Mouse (Mus musculus) right cerebral cortex, postnatal 4 days (tissue): Measurements from ENCODE around the gene Ahdc1.
A peak's percentile ranks its signal among the peaks of the same experiment; 100 is the strongest.
"Not testable (repeated sequence)": the region's sequence is repeated elsewhere in the genome, so short reads cannot be mapped to it uniquely, and the experiment has no call there.

Experiments
- DNase-seq: peaks from one replicate; pipeline ENCODE4 v3.0.0-alpha.2; 2022

Gene Ahdc1

DNA sequence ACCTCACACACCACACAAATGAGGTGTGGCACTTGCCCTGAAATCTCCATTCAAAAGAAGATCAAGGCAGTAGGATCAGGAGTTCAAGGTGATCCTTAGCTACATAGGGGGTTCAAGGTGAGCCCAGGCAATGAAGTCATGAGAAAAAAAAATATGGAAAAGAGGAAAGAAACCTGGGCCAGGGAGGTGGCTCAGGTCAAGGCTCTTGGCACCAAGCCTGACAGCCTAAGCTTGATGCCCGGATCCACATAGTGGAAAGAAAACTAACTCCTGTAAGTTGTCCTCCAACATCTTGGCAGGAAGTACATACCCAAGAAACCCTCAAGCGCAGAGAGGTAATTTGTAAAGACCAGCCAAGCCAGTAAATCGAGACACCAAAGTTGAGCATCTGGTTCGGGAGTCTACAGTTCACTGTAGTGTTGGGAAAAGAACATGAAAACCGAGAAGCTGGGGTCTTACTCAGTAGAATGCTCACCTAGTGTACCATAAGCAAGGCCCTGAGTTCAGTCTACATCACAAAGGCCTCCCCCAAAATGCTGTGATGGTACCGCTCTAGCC, 71.2 kb downstream of the Ahdc1 start:
- DNase-seq = no peak

DNA sequence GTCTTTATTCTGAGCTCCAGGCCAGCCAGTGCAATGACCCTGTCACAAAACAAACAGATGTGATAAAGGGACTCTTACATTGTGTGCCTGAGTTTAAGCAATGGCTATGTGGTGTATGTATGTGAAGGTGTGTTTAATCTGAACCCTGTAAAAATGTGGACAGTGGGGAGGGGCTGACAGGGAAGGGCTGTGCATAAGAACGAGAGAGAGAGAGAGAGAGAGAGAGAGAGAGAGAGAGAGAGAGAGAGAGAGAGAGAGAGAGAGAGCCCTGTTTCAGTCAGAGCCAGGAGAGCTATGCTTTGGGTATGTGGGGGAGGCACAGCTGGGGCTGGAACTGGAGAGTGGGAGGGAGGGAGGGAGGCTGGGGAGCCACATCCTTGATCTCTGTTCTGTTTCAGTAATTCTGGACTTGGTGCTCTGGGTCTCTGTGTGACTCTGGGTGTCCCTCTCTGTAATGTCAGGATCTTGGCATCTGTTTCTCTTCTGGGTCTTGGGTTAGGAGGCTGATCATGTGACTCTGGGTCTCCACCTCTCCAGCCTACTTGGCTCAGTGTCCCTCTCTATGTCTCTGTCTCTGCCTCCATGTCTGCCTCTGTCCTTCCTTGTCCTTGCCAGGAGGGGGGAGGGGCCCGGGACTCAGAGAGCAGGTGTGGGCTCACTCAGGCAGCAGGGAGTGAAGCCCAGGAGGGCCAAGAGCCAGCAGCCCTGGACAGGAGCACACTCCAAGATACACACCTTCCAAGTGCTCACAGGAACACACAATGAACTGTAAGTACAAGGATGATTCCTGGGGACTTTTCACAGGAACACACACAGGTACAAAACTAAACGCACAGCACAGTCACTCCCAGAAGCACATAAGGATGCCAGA, 73.2 kb downstream of the Ahdc1 start:
- DNase-seq = no peak

GRCm38 (mm10) chr4:133085011-133085782, 74.1 kb downstream of the Ahdc1 start:
- DNase-seq = peak; percentile 71

DNA sequence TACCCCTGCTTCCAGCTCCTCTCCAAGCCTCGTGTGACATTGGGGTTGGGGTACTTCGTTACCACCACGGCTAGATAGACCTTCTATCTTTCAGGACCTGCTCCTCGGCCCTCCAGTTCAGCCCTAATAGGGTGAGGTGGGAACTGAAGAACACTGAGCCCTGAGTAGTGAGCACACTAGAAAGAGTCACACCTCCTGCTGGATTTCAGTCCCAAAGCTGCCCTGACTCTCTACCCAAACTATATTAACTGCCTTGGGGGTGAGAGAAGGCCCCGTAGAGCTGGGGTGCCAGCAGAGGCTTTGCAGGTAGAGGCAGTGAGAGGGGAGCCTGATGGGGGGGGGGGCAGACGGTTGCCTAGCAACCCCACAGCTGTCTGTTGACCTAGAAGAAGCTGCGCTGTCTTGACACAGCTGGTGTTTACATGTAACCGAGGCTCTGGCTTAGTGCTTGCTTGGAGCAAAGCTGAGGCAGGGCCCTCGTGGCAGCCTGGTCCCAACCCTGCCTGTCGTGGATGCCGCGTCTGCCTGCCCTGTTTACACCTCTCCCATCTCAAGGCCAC, 74.8 kb downstream of the Ahdc1 start:
- DNase-seq = no peak

DNA sequence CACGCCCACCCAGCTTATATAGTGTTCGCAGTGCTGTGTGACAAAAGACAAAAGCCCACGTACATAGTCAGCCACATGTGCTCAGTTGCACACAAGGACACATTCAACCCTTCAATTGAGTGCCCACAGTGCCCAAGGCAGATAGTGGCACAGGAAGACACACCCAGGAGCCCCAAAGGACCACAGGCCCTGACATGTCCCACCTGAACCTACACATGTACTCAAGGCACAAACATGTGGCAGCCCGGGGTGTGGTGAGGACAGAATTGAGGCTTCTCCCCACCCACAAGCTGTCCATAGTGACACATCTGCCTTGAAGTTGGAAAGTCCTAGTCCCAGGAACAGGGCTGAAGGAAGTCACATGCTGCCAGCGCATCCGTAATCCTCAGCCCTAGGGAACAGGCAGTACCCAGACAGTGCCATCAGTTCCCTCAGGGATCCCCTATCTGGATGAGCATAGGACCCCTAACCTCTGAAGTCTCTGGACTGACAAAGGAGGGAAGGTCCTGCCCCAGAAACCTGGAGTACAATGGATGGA, 76.2 kb downstream of the Ahdc1 start:
- DNase-seq = no peak

- DNase-seq = no peak
Observed at GRCm38 (mm10) chr4:133087835-133088234, 76.8 kb downstream of the Ahdc1 start.

DNA sequence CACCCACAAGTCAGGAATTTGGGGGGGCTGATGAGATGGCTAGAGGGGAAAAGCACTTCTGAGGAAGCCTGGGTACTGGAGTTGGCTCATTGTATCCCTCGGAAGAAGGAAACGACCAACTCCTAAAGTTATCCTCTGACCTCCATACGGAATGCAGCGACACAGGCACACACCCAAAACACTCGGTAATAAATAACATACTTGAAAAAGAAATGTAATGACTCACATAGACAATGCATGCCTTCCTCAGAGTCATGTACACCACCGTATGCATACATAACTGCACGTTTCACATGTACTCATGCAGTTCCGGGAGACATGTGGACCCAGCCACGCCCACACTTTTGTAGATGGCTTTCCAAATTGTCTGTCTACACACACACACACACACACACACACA, 78.3 kb downstream of the Ahdc1 start:
- no peak for DNase-seq

- no peak for DNase-seq
Observed at GRCm38 (mm10) chr4:133089802-133090201, 78.7 kb downstream of the Ahdc1 start.

DNA sequence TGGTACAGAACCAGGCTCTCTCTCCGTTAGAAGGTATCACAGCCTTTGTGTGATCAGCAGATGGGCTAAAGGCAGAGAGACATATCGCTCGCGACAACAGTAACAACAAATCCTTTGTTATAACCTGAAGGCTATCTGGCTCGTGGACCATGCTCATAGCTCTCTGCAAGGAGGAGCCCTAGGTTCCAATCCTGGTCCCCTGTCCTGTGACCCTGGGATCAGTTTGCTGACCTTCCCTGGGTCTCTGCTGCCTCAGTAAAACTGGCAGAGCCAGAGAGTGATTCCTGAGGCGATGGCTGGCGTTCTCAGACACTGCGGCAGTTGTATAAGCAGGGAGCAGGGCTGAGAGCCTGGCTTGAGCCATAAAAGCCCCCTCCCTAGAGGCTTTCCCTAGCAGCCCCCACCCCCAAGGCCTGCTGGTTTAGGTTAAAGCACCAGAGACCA, 79.2 kb downstream of the Ahdc1 start:
- no peak for DNase-seq

- DNase-seq = peak; percentile 79
Observed at GRCm38 (mm10) chr4:133090720-133091458, 79.8 kb downstream of the Ahdc1 start.

DNA sequence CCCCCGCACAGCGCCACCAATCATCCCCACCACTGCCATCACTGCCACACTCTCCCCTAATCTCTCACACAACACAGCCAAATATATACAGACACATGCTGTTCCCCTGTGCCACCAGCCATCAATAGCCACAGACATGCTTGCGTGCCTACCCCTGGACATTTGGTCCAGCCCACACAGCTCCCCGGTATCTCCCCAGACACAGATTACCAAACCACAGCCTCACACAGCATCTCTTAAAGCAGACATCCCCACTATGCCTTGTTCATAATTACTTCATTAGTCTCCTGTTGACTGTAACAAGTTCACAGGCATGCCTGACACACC, 80.4 kb downstream of the Ahdc1 start:
- DNase-seq = no peak

DNA sequence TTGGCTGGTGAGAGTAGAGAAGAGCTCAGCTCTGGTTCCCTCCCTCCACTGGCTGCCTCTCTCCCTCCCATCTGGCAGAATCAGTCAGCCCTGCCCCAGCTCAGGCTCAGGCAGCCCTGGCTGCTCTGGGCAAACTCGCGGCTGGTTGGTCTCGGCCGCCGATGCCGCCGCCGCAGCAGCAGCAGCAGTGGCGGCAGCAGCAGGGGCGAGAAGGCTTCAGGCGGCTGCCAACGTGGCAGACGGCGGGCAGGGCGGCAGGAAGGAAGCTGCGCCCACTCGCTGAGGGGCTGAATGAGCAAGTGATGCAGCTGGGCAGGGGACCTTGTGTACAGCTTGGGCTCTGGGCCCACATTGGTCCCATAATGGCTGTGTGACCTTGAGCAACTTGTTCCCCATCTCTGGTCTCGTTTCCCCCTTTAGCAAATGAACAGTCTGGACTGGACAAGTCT, 81.4 kb downstream of the Ahdc1 start:
- no peak for DNase-seq

DNA sequence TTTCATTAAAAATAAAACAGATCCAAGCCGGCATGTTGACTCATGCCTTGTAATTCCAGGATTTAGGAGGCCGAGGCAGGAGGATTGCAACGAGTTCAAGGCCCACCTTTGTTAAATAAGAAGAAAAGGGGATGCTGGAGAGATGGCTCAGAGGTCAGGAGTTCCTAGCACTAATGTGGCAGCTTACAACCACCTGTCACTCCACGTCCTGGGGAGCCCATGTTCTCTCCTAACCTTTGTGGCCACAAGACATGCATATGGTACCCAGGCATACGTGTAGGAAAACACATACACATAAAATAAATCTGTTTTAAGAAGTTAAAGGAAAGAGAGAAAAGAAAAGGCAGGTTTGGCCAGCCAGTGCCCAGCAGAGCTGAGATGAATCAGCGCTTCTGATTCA, 82.0 kb downstream of the Ahdc1 start:
- DNase-seq = no peak

DNA sequence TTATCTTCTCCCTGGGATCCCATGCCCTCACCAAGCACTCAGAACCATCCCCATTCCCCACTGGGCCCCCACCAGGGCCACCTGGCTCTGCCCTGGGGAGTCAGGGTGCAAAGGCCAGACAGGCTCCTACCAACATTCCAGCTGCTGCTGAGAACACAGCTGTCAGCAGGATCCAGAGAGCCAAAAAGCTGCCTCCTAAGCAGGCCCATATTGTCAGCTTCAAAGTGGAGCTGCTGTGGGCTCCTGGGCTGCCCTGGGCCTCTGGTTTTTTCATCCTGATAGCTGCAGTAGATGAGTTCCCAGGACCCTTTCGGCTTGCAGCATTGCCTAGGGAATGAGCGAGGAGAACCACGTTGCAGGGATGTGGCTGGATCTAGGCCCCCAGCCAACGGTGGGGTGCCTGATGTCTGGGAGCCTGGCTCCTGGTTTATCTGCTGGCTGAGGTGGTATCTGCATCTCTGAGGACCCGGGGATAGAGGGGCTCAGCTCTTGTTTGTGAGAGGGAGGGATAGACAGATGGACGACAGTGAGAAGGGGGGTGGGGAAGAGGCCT, 82.5 kb downstream of the Ahdc1 start:
- no peak for DNase-seq

DNA sequence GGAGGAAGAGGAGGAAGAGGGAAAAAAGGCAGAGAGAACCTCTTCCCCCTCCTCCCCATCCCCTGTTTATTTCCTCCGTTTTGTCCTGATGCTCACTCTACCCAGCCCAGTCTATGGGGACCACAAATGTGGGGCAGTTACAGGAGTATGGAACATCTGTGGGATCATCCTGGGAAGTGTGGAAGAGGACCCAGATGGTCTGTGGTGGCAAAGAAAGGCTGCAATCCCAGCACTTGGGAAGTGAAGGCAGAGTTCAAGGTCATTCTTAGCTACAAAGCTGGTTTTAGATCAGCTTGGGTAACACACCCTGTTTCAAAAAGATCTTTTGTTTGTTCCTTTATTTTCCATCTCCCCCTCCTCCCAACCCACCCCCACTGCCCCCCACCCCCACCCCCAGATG, 83.2 kb downstream of the Ahdc1 start:
- no peak for DNase-seq

DNA sequence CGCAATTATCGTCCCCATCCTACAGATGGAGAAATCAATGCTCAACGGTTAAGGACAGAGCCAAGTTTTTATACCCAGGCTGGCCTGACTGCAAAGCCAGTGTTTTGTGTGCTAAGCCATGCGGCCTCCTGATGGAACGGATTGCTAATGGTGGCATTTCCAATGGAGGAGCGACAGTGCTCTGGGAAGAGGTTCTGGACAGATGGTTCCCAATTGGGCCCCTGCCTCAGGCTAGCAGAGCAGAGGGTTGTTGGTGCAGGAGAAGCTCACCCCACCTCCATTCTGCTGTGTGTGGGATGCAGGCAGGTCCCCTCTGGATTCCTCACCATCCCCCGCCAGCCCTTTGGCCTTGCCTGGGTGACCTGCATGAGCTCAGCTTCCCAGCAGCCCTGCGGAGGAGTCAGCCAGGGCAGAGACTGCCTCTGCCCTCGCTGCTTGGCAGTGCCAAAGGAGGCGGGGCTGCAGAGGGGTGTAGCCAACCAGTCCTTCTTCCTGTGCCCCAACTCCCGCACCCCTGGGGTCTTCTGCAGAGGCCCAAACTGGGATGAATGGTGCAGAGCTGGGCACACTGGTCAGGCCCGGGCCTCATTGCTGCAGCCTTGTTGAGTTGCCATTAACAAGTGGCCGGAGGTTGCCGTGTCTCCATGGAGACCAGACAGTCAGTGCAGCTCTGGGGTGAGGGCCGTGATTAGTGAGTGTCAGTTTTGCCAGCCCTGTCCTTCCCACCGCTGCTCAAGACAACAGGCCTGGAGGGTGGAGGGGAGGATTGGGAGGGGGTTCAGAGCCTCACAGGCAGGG, 84.1 kb downstream of the Ahdc1 start:
- DNase-seq = no peak

DNA sequence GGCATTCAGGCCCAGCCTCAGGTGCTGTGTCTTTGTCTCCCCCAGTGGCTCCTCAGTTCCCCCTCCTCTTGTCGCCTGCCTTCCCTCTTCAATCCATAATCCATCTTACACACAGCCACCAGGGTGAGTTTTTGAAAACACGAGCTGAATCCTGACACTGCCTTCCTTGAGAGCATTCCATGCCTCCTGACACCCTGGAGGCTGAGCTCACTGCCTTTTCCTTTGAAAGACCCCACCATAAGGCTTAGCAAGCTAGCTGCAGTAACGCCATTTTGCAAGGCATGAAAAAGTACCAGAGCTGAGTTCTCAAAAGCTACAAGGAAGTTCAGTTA, 84.6 kb downstream of the Ahdc1 start:
- not testable (repeated sequence) for DNase-seq

DNA sequence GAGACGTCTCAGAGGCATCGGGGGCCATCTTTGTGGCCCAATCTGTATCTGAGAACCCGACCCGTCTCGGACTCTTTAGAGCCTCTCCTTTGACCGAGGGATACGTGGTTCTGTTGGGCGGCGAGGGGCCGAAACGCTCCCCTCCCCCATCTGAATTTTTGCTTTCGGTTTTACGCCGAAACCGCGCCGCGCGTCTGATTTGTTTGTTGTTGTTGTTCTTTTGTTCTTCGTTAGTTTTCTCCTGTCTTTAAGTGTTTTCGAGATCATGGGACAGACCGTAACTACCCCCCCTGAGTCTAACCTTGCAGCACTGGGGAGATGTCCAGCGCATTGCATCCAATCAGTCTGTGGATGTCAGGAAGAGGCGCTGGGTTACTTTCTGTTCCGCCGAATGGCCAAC, 85.6 kb downstream of the Ahdc1 start:
- DNase-seq = not testable (repeated sequence)

DNA sequence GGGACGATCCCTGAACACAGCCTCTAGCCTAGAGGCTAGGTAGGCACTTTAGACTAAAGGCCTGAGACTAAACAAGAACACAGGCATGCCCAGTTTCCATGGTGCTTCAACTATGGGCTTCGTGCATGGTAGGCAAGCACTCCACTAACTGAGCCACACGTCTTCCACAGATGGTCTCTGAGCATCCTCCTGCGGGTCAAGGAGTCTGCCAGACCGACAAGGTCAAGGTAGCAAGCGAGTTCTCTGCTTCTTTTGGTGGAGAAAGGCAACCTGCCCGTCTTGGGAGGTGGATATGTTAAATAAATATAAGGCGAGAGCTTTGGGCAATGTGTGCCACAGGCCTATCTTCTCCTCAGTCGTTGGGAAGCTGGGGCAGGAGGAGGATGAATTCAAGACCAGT, 90.7 kb downstream of the Ahdc1 start:
- DNase-seq = no peak

DNA sequence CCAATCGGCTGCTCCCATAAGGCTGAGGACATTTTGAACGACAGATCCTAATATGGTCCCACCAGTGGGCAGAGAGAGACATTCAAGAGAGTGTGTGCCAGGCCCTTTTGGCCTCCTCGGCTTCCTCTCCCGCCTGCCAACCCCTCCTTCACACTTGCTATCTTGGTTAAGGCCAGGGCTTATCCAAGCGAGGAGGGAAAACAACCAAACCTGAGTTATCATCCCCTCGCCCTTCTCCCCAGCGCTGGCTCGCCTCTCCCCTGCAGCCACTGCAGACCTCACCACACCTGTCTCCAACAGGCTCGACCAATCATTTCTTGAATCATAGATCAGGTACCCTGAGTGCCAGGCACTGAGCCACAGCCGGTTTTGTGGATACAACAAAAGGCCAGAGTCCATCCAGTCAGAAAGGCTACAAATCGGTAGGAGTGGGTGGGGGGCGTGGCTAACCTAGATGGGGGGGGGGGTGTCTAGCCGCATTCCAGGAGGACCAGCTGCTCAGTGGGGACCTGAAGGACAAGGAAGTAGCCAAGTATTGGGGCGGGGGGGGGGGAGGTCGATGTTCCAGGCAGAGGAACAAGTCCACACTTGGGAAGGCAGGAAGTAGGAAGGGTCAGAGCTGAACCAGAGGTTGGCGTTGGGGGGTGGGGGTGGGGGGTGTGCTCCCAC, 92.6 kb downstream of the Ahdc1 start:
- DNase-seq = no peak

- DNase-seq = no peak
Observed at GRCm38 (mm10) chr4:133104194-133104569, 93.1 kb downstream of the Ahdc1 start.
